Mouse (Mus musculus): Measurements from ENCODE around the gene Hbq1b.

GRCm38 (mm10) chr11:32277736-32278457, 8.9 kb upstream of the Hbq1b start:
- TF ChIP-seq CTCF (IDR thresholded peaks at IDR 0.05; ENCODE audit: low read depth): no peak
- TF ChIP-seq EP300 (IDR thresholded peaks at IDR 0.05; ENCODE audit: low read depth): no peak

Data from liver, embryonic 14.5 days (tissue).